Mouse (Mus musculus) frontal cortex, postnatal 10 days (tissue): ENCODE data around the gene Dclk2.

Experiments
- DNase-seq, 2 experiments: peaks; one replicate each; pipeline ENCODE4 v3.0.0; 2022; ENCODE audit warnings: low spot score in 2 of 2, mixed read lengths in 1 of 2

The Dclk2 gene

GRCm38 (mm10) chr3:86759383-86759782 is 161.3 kb downstream of the Dclk2 start:
- no peak for DNase-seq

- DNase-seq: no peak
Observed at GRCm38 (mm10) chr3:86758727-86759126, 161.9 kb downstream of the Dclk2 start.

GRCm38 (mm10) chr3:86756548-86756947 is 164.1 kb downstream of the Dclk2 start:
- no peak for DNase-seq

GRCm38 (mm10) chr3:86754595-86755557 is 165.8 kb downstream of the Dclk2 start:
- no peak for DNase-seq

GRCm38 (mm10) chr3:86754178-86754577 is 166.5 kb downstream of the Dclk2 start:
- no peak for DNase-seq

- DNase-seq: no peak
Observed at GRCm38 (mm10) chr3:86750652-86751051, 170.0 kb downstream of the Dclk2 start.

- no peak for DNase-seq
Observed at GRCm38 (mm10) chr3:86745769-86746512, 174.7 kb downstream of the Dclk2 start.

GRCm38 (mm10) chr3:86745348-86745747 is 175.3 kb downstream of the Dclk2 start:
- no peak for DNase-seq

- DNase-seq: no peak
Observed at GRCm38 (mm10) chr3:86739745-86740144, 180.9 kb downstream of the Dclk2 start.

- DNase-seq: no peak
Observed at GRCm38 (mm10) chr3:86738831-86739230, 181.8 kb downstream of the Dclk2 start.
